Mouse (Mus musculus): ENCODE results near the gene Cep63. TPM values are rescaled to one million over a fixed set of nuclear protein-coding genes. Genes with fewer than 3 reads are reported as not detected.

The Cep63 gene
- polyA plus RNA-seq, 1 experiment from 2014 or later = 53.1 TPM

DNA sequence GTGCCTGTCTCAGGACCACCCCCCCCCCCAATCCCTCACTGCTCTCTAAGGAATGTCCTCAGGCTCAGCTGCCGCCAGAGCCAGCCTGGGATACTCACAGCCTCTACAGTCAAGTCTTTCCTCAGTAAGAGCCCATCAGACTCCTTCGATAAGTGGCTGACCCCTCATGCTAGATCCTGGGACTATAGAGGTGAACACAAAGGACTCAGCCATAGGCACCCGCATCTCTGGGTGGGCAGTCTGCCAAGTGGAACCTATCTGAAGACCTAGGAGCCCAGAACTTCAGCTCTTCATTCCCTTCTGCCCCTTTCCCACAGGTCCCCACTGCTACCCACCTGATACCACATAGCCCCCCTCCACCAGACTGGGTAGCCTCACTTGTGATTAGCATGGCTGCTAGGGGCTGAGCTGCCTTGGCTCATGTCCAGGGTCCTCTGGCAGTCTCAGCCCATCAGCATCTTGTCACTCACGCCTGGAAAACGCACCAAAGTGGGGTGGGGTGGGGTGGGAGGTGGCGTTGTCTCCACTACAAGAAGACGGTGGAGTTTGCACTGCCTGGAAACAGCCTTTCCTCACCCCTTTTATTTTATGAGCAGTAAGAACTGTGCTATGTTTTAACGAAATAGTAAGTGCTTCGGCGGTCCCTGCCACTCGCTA is 82.1 kb downstream of the Cep63 start:
- Histone ChIP-seq H3K4me1 (ENCODE audit: control insufficient read depth, insufficient read depth, low read length) (peaks cover 25% of the 10 kb centered on the region), H3K27ac (ENCODE audit: low read depth, low read length) (peak overlapping the region; percentile 52), H3K9ac (ENCODE audit: low read length) (peak overlapping the region; percentile 58), H3K4me2 (peak overlapping the region; percentile 55), H3K36me3 (ENCODE audit: control insufficient read depth, insufficient read depth, low read length) (no peaks in the 10 kb centered on the region), H3K9me3 (ENCODE audit: control insufficient read depth, low read length) (no peaks in the 10 kb centered on the region), H3K4me3 (ENCODE audit: low read depth, low read length) (peak overlapping the region; percentile 21), H3K27me3 (ENCODE audit: control insufficient read depth, insufficient read depth, low read length) (peaks cover 22% of the 10 kb centered on the region; the same call in 1 of the 2 replicates)
- DNase-seq (ENCODE audit: low spot score, missing footprints) (peak; percentile 93), ATAC-seq (ENCODE audit: low FRiP score) (peak; percentile 75)
- 18% methylated on average over 11 of the region's 11 CpGs for WGBS

DNA sequence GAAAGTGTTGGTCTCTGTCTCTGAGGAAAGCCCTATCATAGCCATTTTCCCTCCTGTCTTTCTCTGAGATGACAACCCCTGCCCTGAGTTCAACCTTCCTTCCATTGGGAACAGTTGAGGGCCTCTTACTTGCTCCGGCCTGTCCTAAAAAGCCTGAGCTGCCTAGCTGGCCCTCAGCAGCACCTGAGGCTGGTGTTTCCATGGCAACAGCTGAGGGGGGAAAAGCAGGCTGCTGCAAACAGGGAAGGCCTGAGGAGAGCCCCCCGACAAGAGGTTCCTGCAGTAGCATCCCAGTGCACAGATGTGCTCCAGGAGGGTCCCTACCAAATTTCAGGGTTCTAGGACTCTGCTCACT is 82.6 kb downstream of the Cep63 start:
- 17% methylated on average over 2 of the region's 2 CpGs for WGBS
- Histone ChIP-seq H3K4me3 (ENCODE audit: low read depth, low read length) (no peak overlapping the region), H3K9ac (ENCODE audit: low read length) (peak overlapping the region; percentile 58; the same call in 1 of the 2 replicates), H3K36me3 (ENCODE audit: control insufficient read depth, insufficient read depth, low read length) (no peaks in the 10 kb centered on the region), H3K27me3 (ENCODE audit: control insufficient read depth, insufficient read depth, low read length) (peaks cover 22% of the 10 kb centered on the region; the same call in 1 of the 2 replicates), H3K4me2 (peak overlapping the region; percentile 55; the same call in 1 of the 2 replicates), H3K27ac (ENCODE audit: low read depth, low read length) (0 out of 2 replicates have a peak overlapping the region, but pooled peaks have one; percentile 52), H3K4me1 (ENCODE audit: control insufficient read depth, insufficient read depth, low read length) (peaks cover 25% of the 10 kb centered on the region), H3K9me3 (ENCODE audit: control insufficient read depth, low read length) (no peaks in the 10 kb centered on the region)
- DNase-seq (ENCODE audit: low spot score, missing footprints) (no peak), ATAC-seq (ENCODE audit: low FRiP score) (no peak)

DNA sequence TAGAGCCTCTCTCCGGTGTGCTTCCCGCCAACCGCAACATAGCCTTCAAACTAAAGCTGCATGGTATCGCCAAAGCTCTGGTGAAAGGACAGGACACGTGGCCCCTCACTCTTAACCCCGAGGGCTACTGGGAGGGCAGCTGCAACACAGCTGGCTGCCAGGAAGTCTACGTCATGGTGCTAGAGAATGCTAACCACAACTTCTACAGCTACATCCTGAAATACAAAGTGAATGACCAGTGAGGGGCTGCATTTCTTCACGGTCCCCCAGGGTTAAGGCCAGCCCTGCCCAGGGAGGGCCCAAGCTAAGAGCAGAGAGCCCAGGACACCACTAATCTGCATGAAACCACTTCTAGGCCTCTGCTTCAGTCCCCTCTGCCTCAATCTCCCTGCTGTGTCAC is 83.8 kb downstream of the Cep63 start:
- Histone ChIP-seq H3K9ac (ENCODE audit: low read length) (no peak overlapping the region), H3K4me1 (ENCODE audit: control insufficient read depth, insufficient read depth, low read length) (peaks cover 25% of the 10 kb centered on the region), H3K4me3 (ENCODE audit: low read depth, low read length) (no peak overlapping the region), H3K4me2 (no peak overlapping the region), H3K27ac (ENCODE audit: low read depth, low read length) (no peak overlapping the region), H3K27me3 (ENCODE audit: control insufficient read depth, insufficient read depth, low read length) (peaks cover 15% of the 10 kb centered on the region; the same call in 1 of the 2 replicates), H3K9me3 (ENCODE audit: control insufficient read depth, low read length) (no peaks in the 10 kb centered on the region), H3K36me3 (ENCODE audit: control insufficient read depth, insufficient read depth, low read length) (no peaks in the 10 kb centered on the region)
- no peak for DNase-seq (ENCODE audit: low spot score, missing footprints)
- ATAC-seq (ENCODE audit: low FRiP score) = no peak
- WGBS = 67% methylated on average over 8 of the region's 8 CpGs

DNA sequence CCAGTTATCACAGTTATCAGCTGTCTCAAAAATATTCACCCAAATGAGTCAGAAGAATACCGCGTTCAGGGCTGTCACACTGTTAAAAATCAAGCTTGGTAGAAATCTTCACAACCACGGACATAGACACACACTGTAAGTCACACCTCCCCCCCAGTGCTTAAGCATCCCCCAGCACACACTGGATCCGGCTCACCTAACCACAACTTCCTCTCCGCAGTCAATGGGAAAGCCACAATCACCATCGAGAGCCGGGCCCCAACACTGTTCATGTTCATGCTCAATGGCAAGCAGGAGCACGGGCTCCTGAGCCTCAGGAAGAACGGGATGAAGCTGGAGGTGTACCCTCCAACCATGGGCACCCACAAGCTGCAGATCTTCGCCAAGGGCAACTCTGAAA is 84.7 kb downstream of the Cep63 start:
- no peak for DNase-seq (ENCODE audit: low spot score, missing footprints)
- Histone ChIP-seq H3K4me2 (no peak overlapping the region), H3K9ac (ENCODE audit: low read length) (no peak overlapping the region), H3K36me3 (ENCODE audit: control insufficient read depth, insufficient read depth, low read length) (no peaks in the 10 kb centered on the region), H3K27ac (ENCODE audit: low read depth, low read length) (no peak overlapping the region), H3K4me1 (ENCODE audit: control insufficient read depth, insufficient read depth, low read length) (peaks cover 20% of the 10 kb centered on the region), H3K9me3 (ENCODE audit: control insufficient read depth, low read length) (no peaks in the 10 kb centered on the region), H3K4me3 (ENCODE audit: low read depth, low read length) (no peak overlapping the region), H3K27me3 (ENCODE audit: control insufficient read depth, insufficient read depth, low read length) (peaks cover 8% of the 10 kb centered on the region; the same call in 1 of the 2 replicates)
- ATAC-seq (ENCODE audit: low FRiP score) = no peak
- WGBS = 97% methylated on average over 10 of the region's 10 CpGs

DNA sequence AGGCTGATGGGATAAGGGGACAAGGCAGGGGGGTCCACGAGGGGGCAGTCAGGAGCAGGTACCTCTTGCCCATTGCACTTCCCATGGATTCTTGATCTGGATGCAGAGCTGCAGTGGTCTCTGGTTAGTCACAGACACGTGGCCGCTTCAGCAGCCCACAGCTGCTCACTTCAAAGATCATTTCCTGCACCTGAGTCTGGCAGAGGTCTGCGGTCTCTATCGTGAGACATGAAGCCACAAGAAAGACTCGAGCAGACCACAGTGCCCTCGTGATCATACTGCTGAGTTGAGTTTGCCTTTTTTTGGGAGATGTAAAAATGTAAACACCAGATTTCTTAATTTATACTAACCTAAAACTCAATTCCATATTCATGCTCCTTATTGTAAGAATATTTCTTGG is 86.6 kb downstream of the Cep63 start:
- ATAC-seq (ENCODE audit: low FRiP score) (no peak), DNase-seq (ENCODE audit: low spot score, missing footprints) (no peak)
- H3K4me3 ChIP-seq (ENCODE audit: low read depth, low read length) = no peak overlapping the region
- WGBS = 70% methylated on average over 7 of the region's 7 CpGs
- no peaks in the 10 kb centered on the region for H3K9me3 ChIP-seq (ENCODE audit: control insufficient read depth, low read length)
- H3K4me1 ChIP-seq (ENCODE audit: control insufficient read depth, insufficient read depth, low read length) = peaks cover 10% of the 10 kb centered on the region
- H3K36me3 ChIP-seq (ENCODE audit: control insufficient read depth, insufficient read depth, low read length) = no peaks in the 10 kb centered on the region
- H3K27me3 ChIP-seq (ENCODE audit: control insufficient read depth, insufficient read depth, low read length) = peaks cover 8% of the 10 kb centered on the region; the same call in 1 of the 2 replicates
- H3K9ac ChIP-seq (ENCODE audit: low read length) = no peak overlapping the region
- no peak overlapping the region for H3K27ac ChIP-seq (ENCODE audit: low read depth, low read length)
- H3K4me2 ChIP-seq = no peak overlapping the region

DNA sequence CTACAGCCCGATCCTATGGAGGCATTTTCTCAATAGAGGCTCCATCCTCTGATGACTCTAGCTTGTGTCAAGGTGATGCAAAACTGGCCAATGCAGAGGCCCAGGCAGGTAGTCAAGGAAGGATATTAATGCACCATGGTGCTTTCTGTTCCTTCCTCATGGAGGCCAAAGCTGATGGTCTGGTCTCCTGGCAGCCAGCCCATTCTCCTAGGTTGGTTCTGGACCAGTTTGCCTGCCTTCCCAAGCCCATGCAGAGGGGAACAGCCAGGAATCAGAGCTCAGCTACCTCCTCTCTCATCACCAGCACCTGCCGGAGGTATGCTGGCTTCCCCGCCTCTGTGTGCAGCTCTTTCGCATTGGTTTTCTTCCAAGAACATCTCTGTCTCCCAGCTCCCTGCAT is 89.4 kb downstream of the Cep63 start:
- H3K4me2 ChIP-seq = no peak overlapping the region
- no peaks in the 10 kb centered on the region for H3K36me3 ChIP-seq (ENCODE audit: control insufficient read depth, insufficient read depth, low read length)
- no peak overlapping the region for H3K27ac ChIP-seq (ENCODE audit: low read depth, low read length)
- H3K4me1 ChIP-seq (ENCODE audit: control insufficient read depth, insufficient read depth, low read length) = no peaks in the 10 kb centered on the region; the same call in 1 of the 2 replicates
- WGBS = 97% methylated on average over 4 of the region's 4 CpGs
- no peaks in the 10 kb centered on the region for H3K9me3 ChIP-seq (ENCODE audit: control insufficient read depth, low read length)
- peaks cover 3% of the 10 kb centered on the region; the same call in 1 of the 2 replicates for H3K27me3 ChIP-seq (ENCODE audit: control insufficient read depth, insufficient read depth, low read length)
- ATAC-seq (ENCODE audit: low FRiP score) = no peak
- H3K4me3 ChIP-seq (ENCODE audit: low read depth, low read length) = no peak overlapping the region
- no peak for DNase-seq (ENCODE audit: low spot score, missing footprints)
- no peak overlapping the region for H3K9ac ChIP-seq (ENCODE audit: low read length)

Other genes with a start within 250 kb of the Cep63 start
- 0.18 and 0.44 TPM in 2 replicates for gene Ky, start 120.8 kb downstream of the Cep63 start, polyA plus RNA-seq (2014; fragmentation: Nextera tagmentation; extraction: Ambion mirVana)
- 167 and 182 TPM in 2 replicates for gene Anapc13, start 238 bp downstream of the Cep63 start, polyA plus RNA-seq (2014; fragmentation: Nextera tagmentation; extraction: Ambion mirVana)
- gene Amotl2, start 90.1 kb upstream of the Cep63 start, polyA plus RNA-seq (2014; fragmentation: Nextera tagmentation; extraction: Ambion mirVana) = 47.0 and 58.0 TPM in 2 replicates
- gene Ryk, start 208.4 kb upstream of the Cep63 start, polyA plus RNA-seq (2014; fragmentation: Nextera tagmentation; extraction: Ambion mirVana) = 24.2 and 27.1 TPM in 2 replicates

Data from midbrain, embryonic 11.5 days (tissue).